Mouse (Mus musculus): ENCODE data around the gene Col4a3. TPM values are rescaled to one million over a fixed set of nuclear protein-coding genes. Genes with fewer than 3 reads are reported as not detected.
A peak's percentile ranks its signal among the peaks of the same experiment; 100 is the strongest.

The Col4a3 gene
- polyA plus RNA-seq, 1 experiment from 2014 or later = 0.38 TPM

DNA sequence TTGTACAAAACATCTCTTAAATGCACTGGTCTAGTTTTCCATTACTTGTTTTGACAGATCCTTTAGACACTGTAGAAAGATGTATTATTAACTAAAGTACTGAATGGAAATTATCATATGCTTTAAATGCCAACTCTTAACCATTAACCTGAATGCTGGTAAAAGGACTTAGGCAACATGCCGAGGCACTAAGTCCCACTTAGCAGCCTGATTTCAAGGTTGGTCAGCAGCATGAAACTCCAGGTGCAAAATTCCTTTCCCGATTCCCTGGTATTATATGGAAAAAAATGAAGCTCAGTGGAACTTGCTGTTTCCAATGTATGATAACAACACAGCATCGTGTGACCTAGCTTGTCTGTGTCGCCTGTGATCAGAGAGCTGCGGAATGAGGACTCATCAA lies 31.9 kb downstream of the Col4a3 start:
- Histone ChIP-seq H3K9me3 (replicated peaks; ENCODE audit: control insufficient read depth, low read length) (no peaks in the 10 kb centered on the region), H3K4me2 (ENCODE audit: low read depth, low read length) (no peak overlapping the region), H3K36me3 (ENCODE audit: control insufficient read depth, insufficient read depth) (no peaks in the 10 kb centered on the region), H3K4me3 (ENCODE audit: low read depth, low read length) (no peak overlapping the region), H3K9ac (ENCODE audit: low read depth, low read length) (no peak overlapping the region), H3K27ac (ENCODE audit: low read length) (no peak overlapping the region), H3K27me3 (ENCODE audit: control insufficient read depth, insufficient read depth, low read depth, low read length) (no peaks in the 10 kb centered on the region), H3K4me1 (ENCODE audit: control insufficient read depth, low read depth, low read length) (no peaks in the 10 kb centered on the region)
- 41% methylated on average over 5 of the region's 5 CpGs for WGBS (ENCODE audit: insufficient replicate concordance)
- ATAC-seq (ENCODE audit: low read depth) = no peak

GRCm38 (mm10) chr1:82619981-82620380 lies 33.3 kb downstream of the Col4a3 start:
- Histone ChIP-seq H3K4me2 (ENCODE audit: low read depth, low read length) (no peak overlapping the region), H3K4me1 (ENCODE audit: control insufficient read depth, low read depth, low read length) (no peaks in the 10 kb centered on the region), H3K27ac (ENCODE audit: low read length) (no peak overlapping the region), H3K9me3 (replicated peaks; ENCODE audit: control insufficient read depth, low read length) (no peaks in the 10 kb centered on the region), H3K27me3 (ENCODE audit: control insufficient read depth, insufficient read depth, low read depth, low read length) (no peaks in the 10 kb centered on the region), H3K9ac (ENCODE audit: low read depth, low read length) (no peak overlapping the region), H3K4me3 (ENCODE audit: low read depth, low read length) (no peak overlapping the region), H3K36me3 (ENCODE audit: control insufficient read depth, insufficient read depth) (no peaks in the 10 kb centered on the region)
- no peak for ATAC-seq (ENCODE audit: low read depth)
- 68% methylated on average over 5 of the region's 5 CpGs for WGBS (ENCODE audit: insufficient replicate concordance)

- 29% methylated on average over 6 of the region's 6 CpGs for WGBS (ENCODE audit: insufficient replicate concordance)
- Histone ChIP-seq H3K4me3 (ENCODE audit: low read depth, low read length) (no peak overlapping the region), H3K4me2 (ENCODE audit: low read depth, low read length) (no peak overlapping the region), H3K27ac (ENCODE audit: low read length) (no peak overlapping the region), H3K4me1 (ENCODE audit: control insufficient read depth, low read depth, low read length) (peaks cover 7% of the 10 kb centered on the region), H3K27me3 (ENCODE audit: control insufficient read depth, insufficient read depth, low read depth, low read length) (no peaks in the 10 kb centered on the region), H3K9ac (ENCODE audit: low read depth, low read length) (no peak overlapping the region), H3K36me3 (ENCODE audit: control insufficient read depth, insufficient read depth) (no peaks in the 10 kb centered on the region), H3K9me3 (replicated peaks; ENCODE audit: control insufficient read depth, low read length) (no peaks in the 10 kb centered on the region)
- peak; percentile 43 for ATAC-seq (ENCODE audit: low read depth)
These were observed 38.2 kb downstream of the Col4a3 start for GRCm38 (mm10) chr1:82624934-82625333.

DNA sequence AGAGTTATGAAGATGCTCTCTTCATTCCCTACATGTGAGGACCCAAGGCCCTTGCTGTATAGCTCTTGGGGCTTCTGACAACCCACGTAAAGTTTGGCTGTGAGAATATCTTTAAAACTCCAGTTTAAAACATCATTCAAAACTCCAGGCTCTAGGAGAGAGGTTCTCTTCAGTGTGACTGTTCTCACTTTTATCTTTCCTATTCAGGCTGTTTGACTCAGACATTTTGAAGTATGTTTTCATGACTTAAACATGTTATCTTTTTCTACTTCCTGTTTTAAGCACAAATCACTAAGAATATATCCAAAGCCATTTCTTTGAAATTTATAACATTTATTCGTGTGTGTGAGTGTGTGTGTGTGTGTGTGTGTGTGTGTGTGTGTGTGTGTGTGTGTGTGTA lies 38.8 kb downstream of the Col4a3 start:
- Histone ChIP-seq H3K27me3 (ENCODE audit: control insufficient read depth, insufficient read depth, low read depth, low read length) (no peaks in the 10 kb centered on the region), H3K27ac (ENCODE audit: low read length) (no peak overlapping the region), H3K9me3 (replicated peaks; ENCODE audit: control insufficient read depth, low read length) (no peaks in the 10 kb centered on the region), H3K9ac (ENCODE audit: low read depth, low read length) (no peak overlapping the region), H3K4me1 (ENCODE audit: control insufficient read depth, low read depth, low read length) (peaks cover 7% of the 10 kb centered on the region), H3K36me3 (ENCODE audit: control insufficient read depth, insufficient read depth) (no peaks in the 10 kb centered on the region), H3K4me3 (ENCODE audit: low read depth, low read length) (no peak overlapping the region), H3K4me2 (ENCODE audit: low read depth, low read length) (no peak overlapping the region)
- no peak for ATAC-seq (ENCODE audit: low read depth)
- WGBS (ENCODE audit: insufficient replicate concordance) = 20% methylated on average over 2 of the region's 2 CpGs

DNA sequence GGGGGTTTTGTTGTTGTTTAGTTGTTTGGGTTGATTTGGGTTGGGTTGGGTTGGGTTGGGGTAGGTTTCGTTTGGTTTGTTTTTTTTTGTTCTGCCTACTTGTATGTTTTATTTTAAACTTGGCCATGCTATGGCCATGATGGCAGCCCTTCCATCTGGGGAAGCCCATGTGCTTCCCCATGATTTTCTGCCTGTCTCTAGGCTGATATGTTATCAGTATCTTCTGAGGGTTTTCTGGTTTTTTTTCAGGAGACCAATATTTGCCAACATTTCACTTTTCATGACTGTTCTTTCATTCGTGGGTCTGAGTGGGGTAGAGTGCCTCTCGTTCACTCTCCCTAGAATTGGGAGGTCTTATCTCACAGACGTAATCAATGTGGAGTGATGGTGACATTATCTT lies 40.9 kb downstream of the Col4a3 start:
- 19% methylated on average over 4 of the region's 4 CpGs for WGBS (ENCODE audit: insufficient replicate concordance)
- no peak overlapping the region for H3K4me2 ChIP-seq (ENCODE audit: low read depth, low read length)
- ATAC-seq (ENCODE audit: low read depth) = 0 out of 2 replicates have a peak, but pooled peaks have one; percentile 39
- no peak overlapping the region for H3K27ac ChIP-seq (ENCODE audit: low read length)
- no peaks in the 10 kb centered on the region for H3K9me3 ChIP-seq (replicated peaks; ENCODE audit: control insufficient read depth, low read length)
- no peak overlapping the region for H3K9ac ChIP-seq (ENCODE audit: low read depth, low read length)
- H3K4me3 ChIP-seq (ENCODE audit: low read depth, low read length) = no peak overlapping the region
- H3K36me3 ChIP-seq (ENCODE audit: control insufficient read depth, insufficient read depth) = no peaks in the 10 kb centered on the region
- H3K4me1 ChIP-seq (ENCODE audit: control insufficient read depth, low read depth, low read length) = peaks cover 7% of the 10 kb centered on the region
- no peaks in the 10 kb centered on the region for H3K27me3 ChIP-seq (ENCODE audit: control insufficient read depth, insufficient read depth, low read depth, low read length)

GRCm38 (mm10) chr1:82629495-82629894 lies 42.8 kb downstream of the Col4a3 start:
- Histone ChIP-seq H3K4me1 (ENCODE audit: control insufficient read depth, low read depth, low read length) (peaks cover 7% of the 10 kb centered on the region), H3K27ac (ENCODE audit: low read length) (no peak overlapping the region), H3K4me2 (ENCODE audit: low read depth, low read length) (no peak overlapping the region), H3K9ac (ENCODE audit: low read depth, low read length) (no peak overlapping the region), H3K9me3 (replicated peaks; ENCODE audit: control insufficient read depth, low read length) (no peaks in the 10 kb centered on the region), H3K4me3 (ENCODE audit: low read depth, low read length) (no peak overlapping the region), H3K27me3 (ENCODE audit: control insufficient read depth, insufficient read depth, low read depth, low read length) (no peaks in the 10 kb centered on the region), H3K36me3 (ENCODE audit: control insufficient read depth, insufficient read depth) (no peaks in the 10 kb centered on the region)
- WGBS (ENCODE audit: insufficient replicate concordance) = 65% methylated on average over 5 of the region's 5 CpGs
- no peak for ATAC-seq (ENCODE audit: low read depth)

DNA sequence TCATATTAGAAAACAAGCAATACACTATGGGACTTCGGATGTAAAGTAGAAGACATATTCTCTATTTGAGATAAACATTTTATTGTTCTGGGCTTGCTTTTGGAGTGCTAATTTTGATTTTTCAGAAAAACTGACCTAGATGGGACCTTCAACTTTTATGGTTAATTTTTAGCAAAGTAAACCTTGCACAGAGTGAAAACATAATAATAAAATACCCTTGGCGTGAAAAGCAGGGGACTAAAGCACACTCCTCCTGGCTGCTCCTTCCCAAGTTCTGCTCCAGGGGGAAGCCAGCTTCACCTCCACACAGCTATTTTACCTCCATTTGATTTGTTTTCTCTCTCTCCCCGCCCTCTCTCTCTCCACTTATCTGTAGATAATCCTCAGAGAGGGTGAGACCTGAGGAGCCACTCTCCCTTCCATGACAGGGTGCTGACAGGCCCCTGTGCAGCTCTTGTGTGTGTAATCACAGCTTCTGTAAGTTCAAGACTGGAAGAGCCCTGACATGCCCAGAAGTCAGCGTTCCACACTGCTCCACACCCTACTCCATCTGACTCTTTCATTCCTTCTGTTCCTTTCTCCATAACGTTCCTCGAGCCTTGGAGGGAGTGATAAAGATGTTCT lies 44.6 kb downstream of the Col4a3 start:
- no peaks in the 10 kb centered on the region for H3K27me3 ChIP-seq (ENCODE audit: control insufficient read depth, insufficient read depth, low read depth, low read length)
- ATAC-seq (ENCODE audit: low read depth) = no peak
- whole genome bisulfite sequencing (ENCODE audit: insufficient replicate concordance) = 47% methylated on average over 6 of the region's 6 CpGs
- no peak overlapping the region for H3K4me3 ChIP-seq (ENCODE audit: low read depth, low read length)
- no peak overlapping the region for H3K27ac ChIP-seq (ENCODE audit: low read length)
- no peak overlapping the region for H3K9ac ChIP-seq (ENCODE audit: low read depth, low read length)
- no peaks in the 10 kb centered on the region for H3K9me3 ChIP-seq (replicated peaks; ENCODE audit: control insufficient read depth, low read length)
- H3K36me3 ChIP-seq (ENCODE audit: control insufficient read depth, insufficient read depth) = no peaks in the 10 kb centered on the region
- H3K4me1 ChIP-seq (ENCODE audit: control insufficient read depth, low read depth, low read length) = peaks cover 7% of the 10 kb centered on the region
- no peak overlapping the region for H3K4me2 ChIP-seq (ENCODE audit: low read depth, low read length)

DNA sequence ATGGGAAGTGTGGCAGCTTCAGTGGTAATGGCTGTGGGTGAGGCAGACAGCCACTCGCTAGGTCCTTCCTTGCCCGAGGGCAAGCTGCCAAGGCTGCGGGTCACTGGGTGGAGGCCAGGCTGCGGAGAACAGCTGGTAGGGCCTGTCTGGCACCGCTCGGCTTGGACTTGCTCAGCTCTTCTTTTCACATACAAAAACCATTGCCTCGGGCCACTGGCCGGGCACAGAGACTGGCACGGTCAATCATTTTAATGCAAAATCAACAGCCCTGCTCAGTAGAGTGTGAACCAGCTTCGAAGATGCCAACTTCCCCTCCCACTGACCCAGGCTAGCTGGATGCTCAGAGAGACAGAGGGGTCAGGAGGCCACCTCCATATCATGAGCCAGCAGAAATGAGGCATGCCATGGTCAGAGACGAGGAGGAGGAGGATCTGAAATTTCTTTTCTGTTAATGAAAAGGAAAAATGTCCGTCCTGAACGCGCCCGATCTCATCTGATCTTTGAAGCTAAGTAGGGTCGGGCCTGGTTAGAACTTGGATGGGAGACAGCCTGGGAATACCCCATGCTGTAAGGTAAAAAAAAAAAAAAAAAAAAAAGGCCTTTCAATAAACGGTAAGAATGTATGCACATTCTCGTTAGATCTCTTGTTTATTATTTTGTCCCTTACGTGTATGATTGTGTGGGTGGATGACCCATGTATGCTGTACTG lies 48.0 kb downstream of the Col4a3 start:
- Histone ChIP-seq H3K4me1 (ENCODE audit: control insufficient read depth, low read depth, low read length) (peaks cover 5% of the 10 kb centered on the region), H3K9ac (ENCODE audit: low read depth, low read length) (no peak overlapping the region), H3K4me3 (ENCODE audit: low read depth, low read length) (no peak overlapping the region), H3K27me3 (ENCODE audit: control insufficient read depth, insufficient read depth, low read depth, low read length) (no peaks in the 10 kb centered on the region), H3K4me2 (ENCODE audit: low read depth, low read length) (no peak overlapping the region), H3K27ac (ENCODE audit: low read length) (no peak overlapping the region), H3K9me3 (replicated peaks; ENCODE audit: control insufficient read depth, low read length) (no peaks in the 10 kb centered on the region), H3K36me3 (ENCODE audit: control insufficient read depth, insufficient read depth) (no peaks in the 10 kb centered on the region)
- ATAC-seq (ENCODE audit: low read depth) = no peak
- WGBS (ENCODE audit: insufficient replicate concordance) = 76% methylated on average over 19 of the region's 19 CpGs

GRCm38 (mm10) chr1:82635254-82635620 lies 48.5 kb downstream of the Col4a3 start:
- H3K27me3 ChIP-seq (ENCODE audit: control insufficient read depth, insufficient read depth, low read depth, low read length) = no peaks in the 10 kb centered on the region
- 79% methylated on average over 9 of the region's 9 CpGs for WGBS (ENCODE audit: insufficient replicate concordance)
- no peak overlapping the region for H3K27ac ChIP-seq (ENCODE audit: low read length)
- H3K4me3 ChIP-seq (ENCODE audit: low read depth, low read length) = no peak overlapping the region
- no peaks in the 10 kb centered on the region for H3K36me3 ChIP-seq (ENCODE audit: control insufficient read depth, insufficient read depth)
- peaks cover 5% of the 10 kb centered on the region for H3K4me1 ChIP-seq (ENCODE audit: control insufficient read depth, low read depth, low read length)
- H3K9ac ChIP-seq (ENCODE audit: low read depth, low read length) = no peak overlapping the region
- H3K9me3 ChIP-seq (replicated peaks; ENCODE audit: control insufficient read depth, low read length) = no peaks in the 10 kb centered on the region
- no peak for ATAC-seq (ENCODE audit: low read depth)
- no peak overlapping the region for H3K4me2 ChIP-seq (ENCODE audit: low read depth, low read length)

All from liver, embryonic 16.5 days (tissue).